Mouse (Mus musculus) heart, postnatal 0 days (tissue): ENCODE measurements around the gene Surf6.
A peak's percentile ranks its signal among the peaks of the same experiment; 100 is the strongest.

Experiments used
- CTCF ChIP-seq: IDR thresholded peaks from 2 replicates; pipeline ENCODE4 v1.5.1; 2016; ENCODE audit warnings: antibody characterized with exemption, control low read depth, low read depth
- EP300 ChIP-seq: IDR thresholded peaks from 2 replicates; pipeline ENCODE4 v1.6.1; 2016; ENCODE audit warnings: antibody characterized with exemption, low read depth

GRCm38 (mm10) chr2:26907109-26907508 is 4.4 kb upstream of the Surf6 start:
- TF ChIP-seq EP300 (no peak), CTCF (peak; percentile 63)
